Mouse (Mus musculus): ENCODE measurements around the gene Dok1.

Dok1 gene

GRCm38 (mm10) chr6:83033249-83034185 lies at the start of gene Dok1, which contains the start of gene Loxl3:
TSS of gene Dok1 (minus strand) at chr6:83033471.
TSS of gene Loxl3 (plus strand) at chr6:83034173.
- DNase-seq: peak; percentile 43

GRCm38 (mm10) chr6:83080210-83080609 lies 46.9 kb upstream of the Dok1 start:
- DNase-seq: no peak

- peak; percentile 99 for DNase-seq
Observed at GRCm38 (mm10) chr6:83078324-83078858, 45.1 kb upstream of the Dok1 start.

GRCm38 (mm10) chr6:83077630-83078323 lies 44.5 kb upstream of the Dok1 start, which contains the start of gene Pcgf1:
TSS of gene Pcgf1 (plus strand) at chr6:83077869.
- no peak for DNase-seq

DNA sequence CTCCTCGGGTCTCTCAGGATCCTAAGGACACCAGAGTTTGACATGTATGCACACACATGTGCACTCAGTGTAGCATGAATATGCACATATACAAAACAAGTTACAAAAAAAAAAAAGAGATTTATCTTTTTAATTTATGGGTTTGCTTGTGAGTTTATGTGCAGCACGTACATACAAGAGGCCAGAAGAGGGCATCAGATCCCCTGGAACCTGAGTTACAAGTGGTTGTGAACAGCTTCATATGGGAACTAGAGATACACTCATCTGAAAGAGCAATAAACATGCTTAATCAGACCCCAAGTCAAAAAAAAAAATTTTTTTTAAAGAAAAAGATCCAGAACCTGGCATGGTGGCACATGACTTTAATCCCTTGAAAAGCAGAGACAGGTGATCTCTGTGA lies 41.7 kb upstream of the Dok1 start:
- DNase-seq: no peak

DNA sequence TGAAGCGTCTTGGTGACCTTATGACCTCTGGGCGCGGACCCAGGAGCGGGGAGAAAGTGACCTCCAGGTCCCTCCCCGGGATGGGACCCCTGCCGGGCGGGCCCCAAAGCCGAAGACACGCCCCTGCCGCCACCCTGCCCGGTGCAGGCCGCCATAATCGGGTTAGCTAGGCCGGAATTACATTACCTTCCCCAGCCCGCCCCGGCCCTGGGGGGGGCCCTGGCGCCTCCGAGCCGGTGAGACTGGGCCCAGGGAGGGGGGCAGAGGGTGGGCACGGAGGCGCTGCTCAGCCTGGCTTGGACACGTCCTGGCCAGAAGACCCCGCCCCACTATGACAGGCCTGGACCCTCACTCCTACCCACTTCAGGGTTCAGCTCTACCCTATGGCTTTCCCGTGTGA lies 37.9 kb upstream of the Dok1 start:
- DNase-seq: no peak

DNA sequence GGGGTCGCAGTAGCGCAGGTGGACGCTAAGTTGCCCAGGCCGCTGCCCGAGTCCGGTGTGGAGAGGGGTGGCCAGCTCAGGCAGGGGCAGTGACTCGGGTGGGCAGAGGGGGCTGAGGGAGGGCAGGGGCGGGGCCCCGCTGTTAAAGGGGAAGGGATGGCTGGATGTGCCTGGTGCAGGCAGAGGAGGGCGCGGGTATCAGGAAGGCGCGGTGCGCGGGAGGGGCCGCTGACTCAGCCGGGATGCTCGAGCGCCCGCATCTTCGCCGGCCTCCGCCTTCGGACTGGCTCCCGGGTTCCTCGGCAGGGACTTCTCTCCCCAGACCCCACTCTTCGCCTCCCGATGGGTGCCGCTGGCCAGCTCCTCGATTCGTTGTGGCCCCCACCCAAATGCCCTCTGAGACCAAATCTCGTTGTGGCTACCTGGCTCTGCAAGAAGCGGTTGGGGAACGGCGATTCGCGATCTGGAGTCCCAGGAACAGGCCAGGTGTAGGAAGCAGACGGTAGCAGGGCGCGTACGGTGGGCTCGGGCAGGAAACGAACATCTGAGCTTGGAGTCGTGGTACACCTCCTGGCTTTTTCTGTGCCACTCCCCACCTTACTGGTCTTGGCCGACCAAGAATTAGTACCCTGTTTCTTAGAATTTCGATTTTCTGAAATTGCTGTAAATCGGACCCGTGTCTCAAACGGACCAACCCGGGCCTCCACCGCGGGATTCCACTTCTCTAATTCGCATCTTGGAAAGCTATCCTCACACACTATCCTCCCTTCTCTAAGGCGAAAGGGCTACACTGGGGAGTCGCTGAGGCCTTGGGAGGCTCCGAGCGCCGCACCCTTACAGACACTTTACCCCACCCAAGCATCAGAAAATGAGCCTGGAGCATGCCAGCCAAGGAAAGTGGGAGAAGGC lies 37.3 kb upstream of the Dok1 start:
- no peak for DNase-seq

DNA sequence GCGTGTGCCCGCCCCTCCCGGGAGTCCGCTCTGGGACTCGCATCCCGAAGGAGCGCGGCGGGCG lies 36.8 kb upstream of the Dok1 start, which contains the start of gene Tlx2:
Gene Tlx2 (minus strand): TSS at position 47 of the 64 bp plus-strand sequence.
- no peak for DNase-seq

GRCm38 (mm10) chr6:83069488-83070246 lies 36.4 kb upstream of the Dok1 start:
- no peak for DNase-seq

GRCm38 (mm10) chr6:83068706-83069487 lies 35.6 kb upstream of the Dok1 start:
- DNase-seq: no peak

DNA sequence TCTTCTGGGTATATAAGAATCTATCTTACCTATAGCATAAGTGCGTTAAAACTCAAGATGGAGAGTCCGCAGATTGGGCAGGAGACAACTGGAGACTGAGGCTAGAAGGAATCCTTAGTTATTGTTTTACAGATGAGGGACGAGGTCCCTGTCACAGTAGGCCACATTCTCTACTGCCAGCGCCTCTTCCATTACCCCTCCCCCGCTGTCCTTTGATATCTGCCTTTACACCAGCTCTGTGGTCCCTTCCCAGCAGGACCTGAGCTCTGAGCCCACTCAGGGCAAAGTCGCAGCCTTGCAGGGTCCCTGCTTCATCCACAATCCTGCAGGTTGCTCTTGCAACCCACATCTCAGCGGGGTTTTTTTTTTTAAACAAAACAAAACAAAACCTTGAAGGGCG lies 35.0 kb upstream of the Dok1 start:
- no peak for DNase-seq

DNA sequence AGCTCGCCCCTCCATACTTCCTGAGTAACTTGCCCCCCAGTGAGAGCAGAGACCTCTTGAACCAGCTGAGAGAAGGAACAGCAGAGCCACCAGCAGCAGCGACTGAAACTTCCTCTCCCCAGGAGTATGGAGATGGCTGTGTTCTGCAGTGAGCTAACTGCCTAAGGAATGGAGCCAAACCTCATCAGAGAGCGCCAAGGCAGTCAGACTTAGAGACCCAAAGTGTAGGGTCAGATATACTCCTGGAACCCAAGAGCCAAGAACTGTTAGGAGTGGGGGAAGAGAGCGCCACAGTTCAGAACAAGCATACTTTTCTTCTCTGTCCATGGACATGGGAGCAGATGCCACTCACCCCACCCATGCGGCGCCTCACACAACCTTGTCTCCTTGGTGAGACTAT lies 33.2 kb upstream of the Dok1 start:
- no peak for DNase-seq

- no peak for DNase-seq
Observed at GRCm38 (mm10) chr6:83065995-83066394, 32.7 kb upstream of the Dok1 start.

DNA sequence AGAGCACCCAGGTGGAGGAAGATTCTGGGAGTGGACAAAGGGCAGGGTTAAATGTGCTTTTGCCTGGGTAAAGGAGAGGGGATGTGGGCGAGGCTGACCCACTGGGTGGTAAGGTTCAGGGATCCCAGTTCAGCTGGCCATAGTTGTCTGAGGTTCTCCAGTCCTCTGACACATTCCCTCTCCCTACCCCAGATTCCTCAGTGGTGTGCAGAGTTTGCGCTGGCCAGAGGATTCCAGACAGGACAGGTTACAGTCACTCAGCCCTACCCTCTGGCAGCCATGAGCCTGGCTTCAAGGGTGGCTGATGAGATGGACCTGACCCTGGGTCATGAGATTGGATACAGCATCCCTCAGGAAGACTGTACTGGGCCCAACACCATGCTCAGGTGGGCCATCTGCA lies 25.5 kb upstream of the Dok1 start:
- DNase-seq: no peak

DNA sequence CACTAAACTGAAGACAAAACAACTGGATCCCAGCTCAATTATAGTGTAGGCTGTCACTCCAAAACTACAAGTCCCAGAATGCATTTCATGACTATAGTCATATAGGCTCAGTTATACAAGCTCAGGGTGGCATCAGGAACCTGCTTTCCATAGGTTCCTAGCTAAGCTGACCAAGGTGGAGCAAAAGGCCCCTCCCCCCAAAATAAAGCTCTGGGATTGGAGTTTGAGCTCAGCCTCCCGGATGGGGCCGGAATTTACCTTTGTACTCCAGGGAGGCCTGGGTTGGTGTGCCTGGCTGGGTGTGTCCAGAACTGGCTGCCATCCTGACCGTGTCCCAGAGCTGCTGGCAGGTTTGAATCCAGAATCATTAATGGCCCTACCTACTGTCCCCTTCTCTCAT lies 24.5 kb upstream of the Dok1 start, which contains the start of gene Dqx1:
Gene Dqx1 (plus strand): TSS at position 55 of the 400 bp plus-strand sequence.
- DNase-seq: peak; percentile 86

- DNase-seq: peak; percentile 44
Observed at GRCm38 (mm10) chr6:83054871-83055431, 21.7 kb upstream of the Dok1 start, which contains the start of gene Htra2. TSS of gene Htra2 (minus strand) at chr6:83055273.

GRCm38 (mm10) chr6:83054074-83054851 lies 21.0 kb upstream of the Dok1 start, which contains the start of gene Aup1:
TSS of gene Aup1 (plus strand) at chr6:83054521.
- DNase-seq: peak; percentile 98

DNA sequence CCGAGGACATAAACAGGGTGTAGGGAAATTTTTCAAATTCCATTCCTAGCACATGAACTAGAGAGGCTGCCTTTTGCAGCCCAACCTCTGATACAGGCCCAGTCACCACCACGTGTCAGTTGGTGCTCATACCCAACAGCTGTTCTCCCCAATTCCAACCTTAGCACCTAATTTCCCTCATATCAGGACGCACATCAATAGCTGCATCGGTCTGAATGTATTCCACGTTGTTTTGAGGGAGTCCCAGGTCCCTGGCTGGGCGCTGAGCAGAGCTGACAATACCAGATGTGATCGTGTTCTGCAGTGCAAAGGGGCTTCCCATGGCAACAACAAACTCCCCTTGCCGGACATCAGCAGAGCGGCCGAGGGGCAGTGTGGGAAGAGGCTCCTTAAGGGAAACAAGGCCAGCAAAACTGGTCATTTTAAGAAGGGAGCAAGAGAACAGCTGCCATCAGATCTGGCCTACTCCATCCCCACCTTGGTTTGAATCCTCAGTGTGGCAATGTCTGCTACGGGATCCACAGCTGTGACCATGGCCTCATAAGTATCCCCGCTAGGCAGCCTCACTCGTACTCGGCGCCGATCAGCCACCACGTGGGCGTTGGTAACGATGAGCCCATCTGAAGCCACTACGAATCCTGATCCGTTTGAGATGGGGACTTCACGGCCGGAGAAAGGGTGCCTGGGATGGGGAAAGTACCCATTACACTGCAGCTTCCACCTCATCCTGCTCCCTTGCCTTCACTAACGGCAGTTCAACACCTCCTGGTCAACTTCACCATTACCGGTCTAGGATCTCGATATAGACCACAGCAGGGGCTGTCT lies 20.1 kb upstream of the Dok1 start:
- no peak for DNase-seq

DNA sequence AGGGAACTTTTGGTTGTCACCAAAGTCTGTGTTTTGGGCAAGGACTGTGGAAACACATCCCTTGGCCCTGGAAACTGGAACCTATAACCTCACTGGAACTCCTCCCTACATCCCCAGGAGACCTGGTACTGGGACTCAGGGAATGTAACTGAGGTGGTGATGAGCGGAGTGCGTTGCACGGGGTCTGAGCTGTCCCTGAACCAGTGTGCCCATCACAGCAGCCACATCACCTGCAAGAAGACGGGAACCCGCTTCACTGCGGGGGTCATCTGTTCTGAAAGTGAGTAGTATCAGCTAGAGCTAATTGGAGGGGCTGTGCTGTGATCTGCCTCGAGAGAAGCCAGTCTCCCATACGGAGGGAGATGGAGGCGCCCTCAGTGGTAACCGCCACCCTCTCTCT lies 16.1 kb upstream of the Dok1 start:
- no peak for DNase-seq
